Mouse (Mus musculus): ENCODE measurements around the gene Tcf7l1. TPM values are rescaled to one million over a fixed set of nuclear protein-coding genes. Genes with fewer than 3 reads are reported as not detected.

The Tcf7l1 gene
- polyA plus RNA-seq, 1 experiment from 2014 or later, result 17.5 TPM

GRCm38 (mm10) chr6:72694047-72694790 lies 94.8 kb downstream of the Tcf7l1 start:
- Histone ChIP-seq H3K27me3 (replicated peaks; ENCODE audit: insufficient read depth, low read length) (no peaks in the 10 kb centered on the region), H3K4me3 (ENCODE audit: low read depth, low read length) (no peak overlapping the region), H3K9ac (replicated peaks; ENCODE audit: low read depth) (no peak overlapping the region), H3K27ac (ENCODE audit: low read length) (0 out of 2 replicates have a peak overlapping the region, but pooled peaks have one; percentile 15), H3K36me3 (ENCODE audit: insufficient read depth, low read length) (no peaks in the 10 kb centered on the region), H3K4me1 (ENCODE audit: insufficient read depth, low read depth, low read length) (peaks cover 8% of the 10 kb centered on the region; the same call in 1 of the 2 replicates), H3K4me2 (replicated peaks; ENCODE audit: low read depth, low read length) (no peak overlapping the region), H3K9me3 (ENCODE audit: low read length) (no peaks in the 10 kb centered on the region)
- 19% methylated on average over 5 of the region's 5 CpGs for WGBS
- ATAC-seq (0 out of 2 replicates have a peak, but pooled peaks have one; percentile 29), DNase-seq (ENCODE audit: low spot score) (peak; percentile 36)
- TF ChIP-seq CTCF (IDR thresholded peaks at IDR 0.05) (no peak), EP300 (IDR thresholded peaks at IDR 0.05) (no peak; the same call in 1 of the 2 replicates)

GRCm38 (mm10) chr6:72692469-72692868 lies 96.6 kb downstream of the Tcf7l1 start:
- Histone ChIP-seq H3K4me1 (ENCODE audit: insufficient read depth, low read depth, low read length) (peaks cover 13% of the 10 kb centered on the region), H3K9me3 (ENCODE audit: low read length) (no peaks in the 10 kb centered on the region), H3K4me2 (replicated peaks; ENCODE audit: low read depth, low read length) (no peak overlapping the region), H3K27me3 (replicated peaks; ENCODE audit: insufficient read depth, low read length) (no peaks in the 10 kb centered on the region), H3K4me3 (ENCODE audit: low read depth, low read length) (no peak overlapping the region), H3K27ac (ENCODE audit: low read length) (no peak overlapping the region), H3K9ac (replicated peaks; ENCODE audit: low read depth) (no peak overlapping the region), H3K36me3 (ENCODE audit: insufficient read depth, low read length) (no peaks in the 10 kb centered on the region)
- DNase-seq (ENCODE audit: low spot score) (no peak), ATAC-seq (no peak)
- WGBS, result 86% methylated on average over 6 of the region's 6 CpGs
- no peak for TF ChIP-seq EP300 (IDR thresholded peaks at IDR 0.05)
- TF ChIP-seq CTCF (IDR thresholded peaks at IDR 0.05), result no peak

DNA sequence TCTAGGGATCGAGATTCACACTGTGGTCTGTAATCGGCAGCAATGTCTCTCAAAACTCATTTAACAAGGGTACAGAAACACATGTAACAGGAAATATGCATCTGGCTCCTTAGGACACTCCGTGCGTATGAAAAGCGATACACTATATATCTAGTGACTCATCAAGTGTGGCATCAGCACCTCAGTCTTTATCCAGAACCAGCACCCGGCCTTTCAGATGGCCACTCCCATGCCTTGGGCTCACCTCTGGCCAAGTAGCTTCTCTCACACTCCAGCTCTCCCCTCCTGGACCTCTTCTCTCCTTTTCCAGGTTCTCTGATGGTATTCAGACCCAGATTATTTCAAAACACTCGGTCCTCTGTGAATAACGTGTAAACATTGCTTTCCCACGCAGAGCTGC lies 97.5 kb downstream of the Tcf7l1 start:
- Histone ChIP-seq H3K36me3 (ENCODE audit: insufficient read depth, low read length) (no peaks in the 10 kb centered on the region), H3K9ac (replicated peaks; ENCODE audit: low read depth) (no peak overlapping the region), H3K4me3 (ENCODE audit: low read depth, low read length) (no peak overlapping the region), H3K27me3 (replicated peaks; ENCODE audit: insufficient read depth, low read length) (no peaks in the 10 kb centered on the region), H3K4me1 (ENCODE audit: insufficient read depth, low read depth, low read length) (peaks cover 13% of the 10 kb centered on the region), H3K4me2 (replicated peaks; ENCODE audit: low read depth, low read length) (no peak overlapping the region), H3K27ac (ENCODE audit: low read length) (no peak overlapping the region), H3K9me3 (ENCODE audit: low read length) (no peaks in the 10 kb centered on the region)
- no peak for ATAC-seq
- 62% methylated on average over 9 of the region's 9 CpGs for WGBS
- TF ChIP-seq CTCF (IDR thresholded peaks at IDR 0.05) (no peak), EP300 (IDR thresholded peaks at IDR 0.05) (no peak)
- no peak for DNase-seq (ENCODE audit: low spot score)

GRCm38 (mm10) chr6:72690595-72690994 lies 98.5 kb downstream of the Tcf7l1 start:
- no peaks in the 10 kb centered on the region for H3K36me3 ChIP-seq (ENCODE audit: insufficient read depth, low read length)
- TF ChIP-seq EP300 (IDR thresholded peaks at IDR 0.05), result no peak
- no peak for TF ChIP-seq CTCF (IDR thresholded peaks at IDR 0.05)
- ATAC-seq (peak; percentile 52), DNase-seq (ENCODE audit: low spot score) (peak; percentile 64)
- H3K4me2 ChIP-seq (replicated peaks; ENCODE audit: low read depth, low read length), result no peak overlapping the region; the same call in 1 of the 2 replicates
- no peak overlapping the region for H3K4me3 ChIP-seq (ENCODE audit: low read depth, low read length)
- H3K9me3 ChIP-seq (ENCODE audit: low read length), result no peaks in the 10 kb centered on the region
- WGBS, result 40% methylated on average over 10 of the region's 10 CpGs
- peaks cover 13% of the 10 kb centered on the region for H3K4me1 ChIP-seq (ENCODE audit: insufficient read depth, low read depth, low read length)
- no peak overlapping the region for H3K9ac ChIP-seq (replicated peaks; ENCODE audit: low read depth)
- H3K27me3 ChIP-seq (replicated peaks; ENCODE audit: insufficient read depth, low read length), result no peaks in the 10 kb centered on the region
- peak overlapping the region; percentile 60 for H3K27ac ChIP-seq (ENCODE audit: low read length)

DNA sequence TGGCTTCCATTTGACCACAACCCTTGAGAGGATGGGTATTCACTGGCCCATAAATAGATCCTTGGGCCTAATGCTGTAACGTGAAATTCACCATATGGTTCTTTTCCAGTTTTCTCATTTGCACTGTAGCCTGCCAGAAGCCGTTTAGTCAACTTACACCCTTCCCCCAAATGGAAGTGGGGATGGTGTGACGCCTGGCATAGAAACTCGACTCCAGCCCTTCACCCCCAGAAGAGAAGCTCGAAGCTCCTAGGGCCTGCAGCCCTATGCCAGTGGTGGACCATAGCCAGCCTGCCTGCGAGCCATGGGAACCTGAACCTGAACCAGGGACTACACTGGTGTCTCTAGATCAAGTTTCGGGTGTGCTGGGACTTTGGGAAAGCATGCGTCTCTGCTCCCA lies 99.1 kb downstream of the Tcf7l1 start:
- H3K9me3 ChIP-seq (ENCODE audit: low read length), result no peaks in the 10 kb centered on the region
- H3K4me3 ChIP-seq (ENCODE audit: low read depth, low read length), result no peak overlapping the region
- peak; percentile 67 for DNase-seq (ENCODE audit: low spot score)
- H3K9ac ChIP-seq (replicated peaks; ENCODE audit: low read depth), result no peak overlapping the region
- no peak overlapping the region for H3K4me2 ChIP-seq (replicated peaks; ENCODE audit: low read depth, low read length)
- peaks cover 14% of the 10 kb centered on the region for H3K4me1 ChIP-seq (ENCODE audit: insufficient read depth, low read depth, low read length)
- TF ChIP-seq CTCF (IDR thresholded peaks at IDR 0.05) (no peak), EP300 (IDR thresholded peaks at IDR 0.05) (no peak)
- ATAC-seq, result peak; percentile 55
- no peaks in the 10 kb centered on the region for H3K27me3 ChIP-seq (replicated peaks; ENCODE audit: insufficient read depth, low read length)
- 66% methylated on average over 8 of the region's 8 CpGs for WGBS
- no peaks in the 10 kb centered on the region for H3K36me3 ChIP-seq (ENCODE audit: insufficient read depth, low read length)
- peak overlapping the region; percentile 60 for H3K27ac ChIP-seq (ENCODE audit: low read length)

DNA sequence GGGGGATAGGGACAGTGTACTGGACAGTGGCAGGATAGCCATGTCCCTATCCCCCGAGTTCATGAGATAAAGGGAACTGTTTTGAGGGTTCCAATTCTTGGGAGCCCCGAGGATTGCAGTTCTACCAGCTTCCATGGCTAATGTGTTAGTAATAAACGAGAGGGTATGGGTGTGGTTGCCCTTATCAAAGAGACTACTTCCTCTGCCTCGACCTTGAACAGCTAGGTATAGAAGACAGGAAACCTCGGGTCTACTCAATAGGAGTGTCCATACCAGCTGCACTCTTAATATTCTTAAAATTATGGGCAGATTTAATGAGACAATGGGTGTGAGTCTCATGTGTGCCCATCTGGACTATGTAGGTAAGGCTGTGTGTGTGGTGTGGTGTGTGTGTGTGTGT lies 100.0 kb downstream of the Tcf7l1 start:
- Histone ChIP-seq H3K27ac (ENCODE audit: low read length) (peak overlapping the region; percentile 43; the same call in 1 of the 2 replicates), H3K4me1 (ENCODE audit: insufficient read depth, low read depth, low read length) (peaks cover 15% of the 10 kb centered on the region)

More for the DNA sequence above, 100.0 kb downstream of the Tcf7l1 start:
- Histone ChIP-seq H3K9me3 (ENCODE audit: low read length) (no peaks in the 10 kb centered on the region), H3K36me3 (ENCODE audit: insufficient read depth, low read length) (no peaks in the 10 kb centered on the region), H3K9ac (replicated peaks; ENCODE audit: low read depth) (no peak overlapping the region), H3K27me3 (replicated peaks; ENCODE audit: insufficient read depth, low read length) (no peaks in the 10 kb centered on the region), H3K4me2 (replicated peaks; ENCODE audit: low read depth, low read length) (no peak overlapping the region), H3K4me3 (ENCODE audit: low read depth, low read length) (no peak overlapping the region)
- DNase-seq (ENCODE audit: low spot score) (no peak), ATAC-seq (no peak)
- no peak for TF ChIP-seq EP300 (IDR thresholded peaks at IDR 0.05)
- WGBS, result 48% methylated on average over 5 of the region's 5 CpGs
